In genomic region chr13:95326611-95327344, GRCm38 (mm10) we compare ENCODE assay signal across 8 mouse cellular contexts. TPM values are rescaled to one million over a fixed set of nuclear protein-coding genes. Genes with fewer than 3 reads are reported as not detected.
DNase-seq lines count a peak whose midpoint lies in the region; ATAC-seq lines count a peak whose summit lies in the region.

No protein-coding gene starts in this region.

- H3K9ac ChIP-seq in heart, embryonic 15.5 days = peak overlapping the region; percentile 98
- peak overlapping the region; percentile 94 for H3K9ac ChIP-seq in hindbrain, embryonic 14.5 days

- peaks cover 35% of the 10 kb centered on the region for H3K4me1 ChIP-seq in heart, embryonic 15.5 days (replicated peaks)
- peaks cover 32% of the 10 kb centered on the region for H3K4me1 ChIP-seq in hindbrain, embryonic 14.5 days (replicated peaks; ENCODE audit: control insufficient read depth, insufficient read depth, low read length)

- H3K9me3 ChIP-seq in heart, embryonic 15.5 days (replicated peaks) = no peaks in the 10 kb centered on the region
- no peaks in the 10 kb centered on the region for H3K9me3 ChIP-seq in hindbrain, embryonic 14.5 days (ENCODE audit: control insufficient read depth, low read length)

- no peaks in the 10 kb centered on the region for H3K36me3 ChIP-seq in heart, embryonic 15.5 days
- no peaks in the 10 kb centered on the region for H3K36me3 ChIP-seq in hindbrain, embryonic 14.5 days (replicated peaks; ENCODE audit: control insufficient read depth, insufficient read depth)
- no peaks in the 10 kb centered on the region for H3K36me3 ChIP-seq in macrophage (ENCODE audit: inconsistent target)

- H3K27me3 ChIP-seq in heart, embryonic 15.5 days = no peaks in the 10 kb centered on the region
- no peaks in the 10 kb centered on the region for H3K27me3 ChIP-seq in hindbrain, embryonic 14.5 days (ENCODE audit: control insufficient read depth, insufficient read depth, low read length)

- peak overlapping the region; percentile 98 for H3K27ac ChIP-seq in heart, embryonic 15.5 days
- H3K27ac ChIP-seq in hindbrain, embryonic 14.5 days = peak overlapping the region; percentile 94
- H3K27ac ChIP-seq in macrophage = no peak overlapping the region

- intact Hi-C loops in heart, postnatal 25 days (cut with DNase I) = no loop called here

- H3K4me2 ChIP-seq in heart, embryonic 15.5 days = peak overlapping the region; percentile 89
- peak overlapping the region; percentile 75 for H3K4me2 ChIP-seq in hindbrain, embryonic 14.5 days (replicated peaks)

- ATAC-seq in heart, embryonic 15.5 days (replicated peaks; ENCODE audit: insufficient number of reproducible peaks, insufficient read depth, low FRiP score, low read depth) = no peak
- no peak for ATAC-seq in hindbrain, embryonic 14.5 days (ENCODE audit: low FRiP score)

- no peak for DNase-seq in heart, postnatal 25 days (ENCODE audit: low spot score)
- DNase-seq in embryo, embryonic 10 days (ENCODE audit: low spot score) = peak; percentile 81
- DNase-seq in hindbrain, embryonic 14.5 days (ENCODE audit: low spot score) = peak; percentile 36
- DNase-seq in thymus, adult 18-20 months = no peak
- no peak for DNase-seq in spleen, postnatal 4 days (ENCODE audit: low spot score in 2 of 2)
- DNase-seq in T-cell, adult 2 months (ENCODE audit: low spot score) = no peak

- peaks cover 70% of the 10 kb centered on the region for H3K79me2 ChIP-seq in macrophage (ENCODE audit: inconsistent target)

- peak overlapping the region; percentile 93 for H3K4me3 ChIP-seq in heart, embryonic 15.5 days
- peak overlapping the region; percentile 88 for H3K4me3 ChIP-seq in hindbrain, embryonic 14.5 days (replicated peaks; ENCODE audit: low read length)
- peak overlapping the region; percentile 0; the same call in 1 of the 2 replicates for H3K4me3 ChIP-seq in macrophage (ENCODE audit: inconsistent target)

- WGBS in heart, embryonic 15.5 days = 17% methylated on average over 21 of the region's 21 CpGs
- 7% methylated on average over 21 of the region's 21 CpGs for WGBS in hindbrain, embryonic 14.5 days
- WGBS in macrophage (ENCODE audit: missing documents) = 72% methylated on average over 21 of the region's 21 CpGs

RNA-seq across cellular contexts. Expression of gene Zbed3, which starts 3.4 kb away (rescaled TPM):
- 48.6 and 58.7 TPM in 2 replicates for polyA plus RNA-seq in heart, embryonic 15.5 days (2015; fragmentation: Nextera tagmentation; extraction: Ambion mirVana)
- 10 to 100 TPM; 15.1 to 16.2 TPM for total RNA-seq in heart, postnatal 25 days (2021)
- 31.9 and 37.5 TPM in 2 replicates for polyA plus RNA-seq in hindbrain, embryonic 14.5 days (2014; fragmentation: Nextera tagmentation; extraction: Ambion mirVana)
- total RNA-seq in macrophage (2018; cell fraction: chromatin; rRNA removed) = 10 to 100 TPM in 9 of 26 experiments, 1 to 10 TPM in 15, under 1 TPM in 2; 0.46 to 21.1 (median 5.0) TPM
- total RNA-seq in macrophage (2018; cell fraction: cytosol; rRNA removed) = 10 to 100 TPM in 24 of 26 experiments, 1 to 10 TPM in 2; 4.9 to 24.6 (median 17.5) TPM
- total RNA-seq in macrophage (2018; cell fraction: nucleus; rRNA removed) = 10 to 100 TPM in 11 of 26 experiments, 1 to 10 TPM in 15; 2.0 to 21.9 (median 7.8) TPM
- polyA plus RNA-seq in macrophage (2018) = 8.7 to 20.5 TPM (median 17.2 TPM) in 3 replicates

RNA-seq across cellular contexts. Expression of gene Aggf1, which starts 48.4 kb away (rescaled TPM):
- 21.3 and 26.7 TPM in 2 replicates for polyA plus RNA-seq in heart, embryonic 15.5 days (2015; fragmentation: Nextera tagmentation; extraction: Ambion mirVana)
- 10 to 100 TPM; 19.2 to 21.4 TPM for total RNA-seq in heart, postnatal 25 days (2021)
- polyA plus RNA-seq in hindbrain, embryonic 14.5 days (2014; fragmentation: Nextera tagmentation; extraction: Ambion mirVana) = 34.6 and 41.7 TPM in 2 replicates
- 10 to 100 TPM; 19.0 to 55.7 (median 38.3) TPM for total RNA-seq in macrophage (2018; cell fraction: chromatin; rRNA removed)
- total RNA-seq in macrophage (2018; cell fraction: cytosol; rRNA removed) = 10 to 100 TPM; 25.6 to 43.1 (median 33.9) TPM
- total RNA-seq in macrophage (2018; cell fraction: nucleus; rRNA removed) = 10 to 100 TPM; 26.2 to 49.3 (median 36.0) TPM
- polyA plus RNA-seq in macrophage (2018) = 33.4 to 48.9 TPM (median 37.8 TPM) in 3 replicates

Comparison
In these comparisons a context has a peak if more than half of its experiments do, and no peak if none do; other contexts are left out.
1. H3K4me3 ChIP-seq: peak in every context shown above with its lines; median percentile 93 in heart, embryonic 15.5 days; 88 in hindbrain, embryonic 14.5 days; 0 in macrophage.
2. DNase-seq: peak in embryo, embryonic 10 days (single experiment) and hindbrain, embryonic 14.5 days (single experiment); none in heart, postnatal 25 days (single experiment), thymus, adult 18-20 months (0 of 2), spleen, postnatal 4 days (0 of 2) and T-cell, adult 2 months (single experiment).